Mouse (Mus musculus): ENCODE results near the gene Hif3a.
"Not testable (repeated sequence)": the region's sequence is repeated elsewhere in the genome, so short reads cannot be mapped to it uniquely, and the experiment has no call there.

The Hif3a gene

DNA sequence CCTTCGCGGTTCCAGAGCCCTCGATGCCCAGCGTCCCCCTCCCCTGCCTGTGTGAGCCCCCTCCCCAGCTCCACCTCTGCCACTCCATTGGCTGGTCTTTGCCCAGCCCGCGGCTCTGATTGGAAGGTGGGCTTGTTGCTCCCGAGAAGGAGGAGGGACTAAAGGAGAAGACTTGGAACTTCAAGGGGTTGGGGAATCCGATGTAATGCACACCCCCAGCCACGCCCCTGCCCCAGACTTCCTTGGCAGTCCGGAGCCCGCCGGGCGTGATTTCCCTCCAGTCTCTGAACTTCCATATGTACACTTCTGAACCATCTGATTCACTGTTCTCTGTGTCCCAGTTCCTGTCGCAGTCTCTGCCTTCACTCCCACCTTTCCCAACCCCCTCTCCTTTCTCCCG lies at the start of gene Hif3a:
Hif3a (minus strand) TSS at position 39 of the 400 bp plus-strand sequence.
- peak; percentile 90 for DNase-seq (ENCODE audit: low read depth, low spot score)

DNA sequence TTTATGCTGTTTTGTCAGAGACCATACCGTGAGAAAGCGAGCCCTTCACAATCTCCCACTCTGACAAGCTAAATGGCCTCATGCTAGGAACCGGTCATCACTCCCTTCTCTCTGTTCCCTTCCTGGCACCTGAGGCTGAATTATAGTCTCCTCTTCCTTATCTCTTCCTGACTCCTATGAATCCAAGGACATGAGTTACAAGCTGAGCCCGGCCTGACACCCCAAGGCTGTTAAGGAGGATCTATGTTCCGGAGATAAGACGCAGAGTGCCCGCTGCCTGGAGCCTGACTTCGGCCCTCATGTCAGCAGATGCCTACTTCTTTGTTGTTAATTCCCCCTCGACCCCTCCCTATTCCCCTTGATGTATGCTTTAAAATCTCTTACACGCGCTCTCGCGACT lies 39.4 kb upstream of the Hif3a start:
- DNase-seq (ENCODE audit: low read depth, low spot score), result not testable (repeated sequence)

DNA sequence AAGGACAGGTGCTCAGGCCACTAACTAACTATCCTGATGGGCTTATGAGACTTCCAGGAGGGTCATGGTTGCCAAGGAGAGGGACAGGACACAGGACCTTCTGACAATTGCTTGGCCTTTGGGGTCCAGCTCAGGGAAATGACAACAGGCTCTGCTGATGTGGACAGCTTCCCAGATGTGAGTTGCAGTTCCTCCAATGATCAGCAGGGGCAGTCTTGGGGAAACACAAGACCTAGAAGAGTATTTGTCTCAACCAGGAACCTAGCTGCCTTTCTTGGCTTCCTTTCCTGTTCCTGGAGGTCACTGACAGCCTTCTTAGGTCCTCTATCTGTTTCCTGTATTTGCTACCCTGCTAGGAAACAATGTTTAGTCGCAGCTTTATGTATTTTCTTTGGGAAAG lies 29.1 kb upstream of the Hif3a start:
- peak; percentile 44 for DNase-seq (ENCODE audit: low read depth, low spot score)

GRCm38 (mm10) chr7:17090058-17090585 lies 27.9 kb upstream of the Hif3a start:
- DNase-seq (ENCODE audit: low read depth, low spot score), result no peak

GRCm38 (mm10) chr7:17087731-17088130 lies 25.5 kb upstream of the Hif3a start:
- DNase-seq (ENCODE audit: low read depth, low spot score), result no peak

DNA sequence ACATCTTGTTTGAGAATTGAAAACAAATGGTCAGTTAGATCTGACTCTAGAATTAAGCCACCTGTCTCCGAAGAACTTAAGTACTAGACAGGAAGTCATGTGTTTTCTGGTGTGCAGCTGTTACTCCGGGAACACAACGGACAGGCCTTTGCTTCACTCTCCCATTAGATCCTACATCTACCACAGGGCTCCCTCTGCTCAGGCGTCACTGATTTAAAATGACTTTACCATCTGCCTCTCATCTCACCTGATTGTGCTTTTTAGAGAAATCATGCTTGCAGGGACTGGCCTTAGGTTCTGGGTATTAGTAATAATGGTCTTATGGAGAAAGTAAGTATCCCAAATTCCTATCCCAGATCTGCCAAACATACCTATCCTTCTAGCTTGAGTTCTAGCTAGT lies 20.5 kb upstream of the Hif3a start:
- DNase-seq (ENCODE audit: low read depth, low spot score), result no peak

- DNase-seq (ENCODE audit: low read depth, low spot score), result no peak
Measured at GRCm38 (mm10) chr7:17078076-17078654, 15.9 kb upstream of the Hif3a start.

DNA sequence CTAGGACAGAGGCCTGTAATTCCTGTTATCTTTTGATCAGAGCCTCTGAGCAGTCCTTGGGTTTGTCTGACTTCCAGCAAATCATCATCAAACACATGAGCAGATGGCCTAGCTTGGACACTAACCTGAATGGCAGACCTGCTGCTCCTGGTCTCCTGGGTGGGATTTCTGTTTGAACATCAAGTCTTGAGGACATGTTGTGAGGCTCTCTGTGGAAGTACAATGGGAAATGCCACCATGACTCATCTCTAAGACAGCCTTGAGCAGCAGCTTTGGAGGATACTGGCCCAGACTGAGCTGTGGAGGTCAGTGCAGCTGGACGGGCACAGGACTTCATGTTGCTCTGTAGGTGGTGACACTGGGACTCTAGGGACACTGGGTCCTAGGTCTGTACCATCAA lies 14.3 kb upstream of the Hif3a start:
- no peak for DNase-seq (ENCODE audit: low read depth, low spot score)

- DNase-seq (ENCODE audit: low read depth, low spot score), result peak; percentile 86
Measured at GRCm38 (mm10) chr7:17073904-17074615, 11.8 kb upstream of the Hif3a start, which contains the start of gene Psg16. TSS of gene Psg16 (plus strand) at chr7:17074040.

DNA sequence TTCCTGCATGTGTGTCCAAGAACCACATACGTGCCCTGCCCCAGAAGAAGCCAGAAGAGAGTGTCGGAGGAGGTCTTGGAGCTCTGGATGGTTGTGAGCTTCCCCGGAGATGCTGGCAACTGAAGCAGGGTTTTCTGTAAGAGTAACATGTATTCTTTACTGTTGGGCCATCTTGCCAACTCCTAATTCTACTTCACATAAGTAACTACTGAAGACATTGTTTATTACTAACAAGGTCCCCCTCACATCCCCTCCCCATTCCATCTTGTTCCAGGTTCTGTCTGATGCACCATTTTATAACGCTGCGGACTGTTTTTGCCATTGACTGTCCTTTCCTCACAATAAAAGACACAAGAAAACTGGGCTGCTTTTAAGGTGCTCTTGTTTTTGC lies 11.3 kb upstream of the Hif3a start:
- DNase-seq (ENCODE audit: low read depth, low spot score), result no peak

DNA sequence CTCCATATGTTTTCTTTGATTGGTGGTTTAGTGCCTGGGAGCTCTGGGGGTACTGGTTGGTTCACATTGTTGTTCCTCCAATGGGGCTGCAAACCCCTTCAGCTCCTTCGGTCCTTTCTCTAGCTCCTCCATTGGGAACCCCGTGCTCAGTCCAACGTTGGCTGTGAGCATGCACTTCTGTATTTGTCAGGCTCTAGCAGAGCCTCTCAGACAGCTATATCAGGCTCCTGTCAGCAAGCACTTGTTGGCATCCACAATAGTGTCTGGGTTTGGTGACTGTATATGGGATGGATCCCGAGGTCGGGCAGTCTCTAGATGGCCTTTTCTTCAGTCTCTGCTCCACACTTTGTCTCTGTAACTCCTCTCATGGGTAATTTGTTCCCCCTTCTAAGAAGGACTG lies 5.4 kb upstream of the Hif3a start:
- not testable (repeated sequence) for DNase-seq (ENCODE audit: low read depth, low spot score)

DNA sequence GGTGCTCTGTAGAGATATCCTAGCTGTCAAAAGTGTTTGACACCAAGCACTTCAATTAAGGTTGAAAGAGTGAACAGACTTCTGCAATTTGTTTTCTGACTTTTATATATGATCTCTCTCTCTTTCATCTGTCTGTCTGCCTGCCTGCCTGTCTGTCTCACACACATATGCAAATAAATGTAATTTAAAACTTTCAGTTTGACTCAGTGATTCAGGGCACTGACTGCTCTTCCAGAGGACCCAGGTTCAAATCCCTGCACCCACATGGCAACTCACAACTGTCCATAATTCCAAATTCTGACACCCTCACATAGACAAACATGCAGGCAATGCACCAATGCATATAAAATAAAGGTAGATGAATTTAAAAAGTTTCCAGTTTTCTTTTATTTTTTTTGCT lies 4.8 kb upstream of the Hif3a start:
- no peak for DNase-seq (ENCODE audit: low read depth, low spot score)

DNA sequence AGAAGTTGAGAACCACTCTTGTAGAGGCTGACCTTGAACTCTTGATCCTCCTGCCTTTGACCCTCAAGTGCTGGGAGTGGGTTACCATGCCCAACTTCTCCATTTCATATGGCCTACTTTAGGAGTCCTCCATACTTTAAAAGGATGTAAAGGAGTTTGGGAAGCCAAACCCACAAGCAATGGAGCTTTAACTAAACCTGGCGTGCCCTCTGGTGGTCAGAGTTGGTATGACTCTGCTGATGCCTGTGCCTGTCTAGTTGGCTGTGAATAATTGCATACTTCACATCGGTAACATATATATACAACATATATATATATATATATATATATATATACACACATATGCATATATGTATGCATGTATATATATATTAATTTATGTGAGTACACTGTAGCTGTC lies 4.2 kb upstream of the Hif3a start:
- DNase-seq (ENCODE audit: low read depth, low spot score), result peak; percentile 83

DNA sequence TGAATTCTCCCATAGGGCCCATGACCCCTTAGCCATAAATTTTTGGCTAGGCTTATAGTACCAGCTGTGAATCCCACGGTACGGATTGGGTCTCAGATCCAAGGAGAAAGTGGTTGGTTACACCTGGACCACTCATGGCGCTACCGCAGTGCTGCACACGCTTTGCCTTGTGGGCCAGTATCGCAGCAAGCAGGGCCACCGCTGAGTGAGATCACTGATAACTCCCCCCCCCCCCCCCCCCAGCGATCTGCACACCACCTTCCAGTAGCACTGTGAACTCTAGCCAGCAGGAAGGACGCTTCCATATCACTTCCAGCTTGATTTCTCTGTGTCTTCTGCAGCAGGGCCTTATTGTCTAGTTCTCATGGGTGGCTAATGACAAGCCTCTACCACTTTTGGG lies 3.4 kb upstream of the Hif3a start:
- DNase-seq (ENCODE audit: low read depth, low spot score), result no peak

DNA sequence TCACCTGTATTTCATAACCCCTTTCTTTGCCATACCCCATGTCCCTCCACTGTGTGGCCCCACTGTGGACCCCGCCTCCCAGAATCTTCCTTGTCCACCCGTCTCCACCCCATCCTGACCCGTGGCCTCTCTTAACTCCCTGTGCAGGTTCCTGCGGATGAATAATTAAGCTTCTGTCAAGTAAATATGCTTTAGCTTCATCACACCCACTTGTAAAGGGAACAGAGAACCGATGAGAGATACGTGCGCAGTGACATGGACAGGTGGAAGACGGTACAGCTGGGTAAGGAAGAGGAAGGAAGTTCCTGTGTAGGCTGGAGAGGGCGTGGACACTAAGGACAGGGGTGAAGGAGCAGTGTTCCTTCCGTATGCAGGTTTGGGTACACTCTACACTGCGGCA lies 618 bp upstream of the Hif3a start:
- no peak for DNase-seq (ENCODE audit: low read depth, low spot score)

DNA sequence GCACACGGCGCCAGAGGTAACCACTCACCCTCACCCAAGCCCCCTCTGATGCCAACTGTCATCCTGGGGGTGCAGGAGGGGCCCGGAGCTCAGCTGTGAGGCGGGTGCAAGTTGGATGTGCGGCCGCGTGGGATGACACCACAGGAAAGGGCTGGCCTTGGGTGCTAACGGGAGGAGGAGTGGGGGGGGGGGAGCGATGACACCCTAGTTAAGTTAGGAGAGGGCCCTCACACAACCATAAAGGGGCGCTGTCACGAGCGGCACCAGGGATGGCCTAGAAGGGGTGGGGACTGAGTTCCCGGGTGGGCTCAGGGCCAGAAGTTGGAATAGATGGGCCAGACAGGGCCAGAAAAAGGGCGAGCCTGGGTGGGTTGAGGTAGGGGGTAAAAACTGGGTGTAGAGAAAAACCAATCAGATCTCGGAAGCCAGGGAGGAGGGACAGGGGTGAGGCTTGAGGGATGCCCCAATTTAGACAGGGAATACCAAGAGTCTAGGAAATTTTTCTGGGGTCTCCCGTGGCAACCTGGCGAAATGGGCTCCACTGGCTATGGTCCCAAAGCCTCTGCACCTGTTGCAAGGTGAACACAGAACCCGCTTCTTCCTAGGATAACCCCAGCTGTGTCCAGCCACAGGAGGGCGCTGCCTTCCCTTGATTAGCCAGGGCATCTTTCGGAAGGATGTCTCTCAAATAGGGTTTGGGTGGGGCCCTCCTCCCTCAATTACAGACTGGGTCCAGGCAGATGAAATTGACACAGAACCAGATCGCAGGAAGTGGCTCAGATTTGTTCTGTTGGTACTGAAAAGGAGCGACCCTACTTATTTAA lies 1.2 kb downstream of the Hif3a start:
- peak; percentile 47 for DNase-seq (ENCODE audit: low read depth, low spot score)

DNA sequence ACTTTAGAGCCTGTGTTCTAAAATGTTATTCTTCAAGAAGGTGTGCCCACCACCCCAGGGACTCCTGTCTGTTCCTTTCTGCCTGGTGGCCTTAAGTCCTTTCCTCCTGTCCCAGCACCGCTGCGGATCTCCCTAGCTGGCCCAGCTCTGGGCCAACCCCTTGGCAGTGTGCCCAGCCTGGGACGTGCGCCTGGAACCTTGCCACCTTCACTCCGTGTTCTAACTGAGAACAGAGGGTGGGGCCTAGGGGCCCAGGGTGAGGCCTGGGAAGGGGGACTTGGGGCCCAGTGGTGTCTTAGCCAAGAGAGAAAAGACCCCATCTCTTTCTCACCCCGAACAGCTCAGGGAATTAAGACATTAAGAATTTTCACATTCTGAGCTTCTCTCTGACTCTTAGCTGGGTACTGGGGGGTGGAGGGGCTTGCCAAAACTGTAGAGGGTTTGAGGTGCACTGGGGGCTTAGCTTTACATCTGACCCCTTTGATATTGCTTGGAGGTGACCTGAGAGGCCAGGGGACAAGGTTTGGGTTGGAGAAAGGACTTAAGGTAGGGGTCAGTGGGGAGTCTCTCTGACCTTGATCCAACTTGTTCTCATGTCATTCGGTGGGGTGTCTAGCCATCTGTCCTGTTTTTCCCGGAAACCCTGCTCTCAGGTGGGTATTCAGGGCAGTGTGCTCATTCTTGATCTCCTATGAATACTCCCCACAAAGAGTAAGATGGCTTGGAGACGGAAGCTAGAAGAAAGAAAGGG lies 2.0 kb downstream of the Hif3a start:
- DNase-seq (ENCODE audit: low read depth, low spot score), result no peak

- no peak for DNase-seq (ENCODE audit: low read depth, low spot score)
Measured at GRCm38 (mm10) chr7:17059463-17059844, 2.8 kb downstream of the Hif3a start.

GRCm38 (mm10) chr7:17058816-17059462 lies 3.3 kb downstream of the Hif3a start:
- no peak for DNase-seq (ENCODE audit: low read depth, low spot score)

DNA sequence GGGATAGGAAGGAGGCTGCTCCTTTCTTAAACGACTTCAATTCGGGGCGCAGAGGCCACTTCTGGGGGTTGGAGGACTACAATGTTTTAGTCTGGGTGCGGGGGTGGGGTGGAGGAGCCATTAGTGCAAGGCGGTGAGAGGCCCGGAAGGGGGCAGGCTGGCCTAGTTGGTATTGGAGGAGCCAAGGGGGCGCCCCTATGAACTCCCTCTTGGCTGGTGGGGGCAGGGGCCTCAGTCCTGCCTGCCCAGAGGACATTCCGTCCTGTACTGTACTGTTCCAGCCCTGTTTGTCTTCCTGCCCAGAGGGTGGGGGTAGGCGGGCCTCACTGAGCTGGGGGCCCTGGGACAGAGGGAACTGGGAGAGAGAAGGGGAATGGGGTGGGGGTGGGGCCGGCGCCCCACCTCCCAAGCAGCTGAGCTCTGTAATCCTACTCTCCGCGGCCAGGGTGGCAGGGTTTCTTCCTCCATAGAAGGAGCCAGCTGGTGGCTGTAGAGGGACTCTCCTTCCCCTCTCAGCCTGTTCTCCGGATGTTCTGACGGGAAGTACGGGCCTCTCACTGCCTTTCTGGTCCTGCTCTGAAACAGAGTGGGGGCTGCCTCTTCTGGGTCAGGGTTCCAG lies 4.0 kb downstream of the Hif3a start:
- DNase-seq (ENCODE audit: low read depth, low spot score), result peak; percentile 54
